Mouse (Mus musculus): ENCODE results near the gene Mafk. TPM values are rescaled to one million over a fixed set of nuclear protein-coding genes. Genes with fewer than 3 reads are reported as not detected.

Gene Mafk
- polyA plus RNA-seq, 1 experiment, result 15.6 TPM

DNA sequence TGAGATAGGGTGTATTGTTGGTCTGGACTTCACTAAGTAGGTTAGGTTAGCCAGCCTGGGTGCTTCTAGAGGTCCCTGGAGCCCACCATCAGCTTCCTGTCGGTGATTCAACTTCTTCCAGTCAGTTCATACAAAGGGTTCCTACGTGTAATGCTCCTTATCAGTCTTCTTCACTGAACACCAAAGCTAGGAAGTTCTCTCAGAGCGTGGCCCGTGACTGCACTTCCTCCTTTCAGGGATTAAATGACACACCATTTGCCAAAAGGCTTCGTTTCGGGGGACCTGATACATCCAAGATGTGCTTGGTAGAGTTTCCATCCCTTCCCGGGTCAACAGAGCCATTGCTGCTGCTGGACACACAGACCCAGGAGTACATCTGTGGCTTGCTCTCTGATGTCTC is 40.8 kb downstream of the Mafk start:
- H3K27me3 ChIP-seq (ENCODE audit: control insufficient read depth, insufficient read depth, low read length, poor library complexity, severe bottlenecking), result no peaks in the 10 kb centered on the region
- H3K9ac ChIP-seq (ENCODE audit: low read depth, poor library complexity, severe bottlenecking), result no peak overlapping the region
- TF ChIP-seq POLR2A (IDR thresholded peaks at IDR 0.05; ENCODE audit: insufficient read depth, low read length), result no peak
- no peak for TF ChIP-seq EP300 (IDR thresholded peaks at IDR 0.05; ENCODE audit: insufficient read depth, low read depth, low read length)
- no peak for TF ChIP-seq CTCF (IDR thresholded peaks at IDR 0.05; ENCODE audit: low read depth, low read length)
- no peak overlapping the region for H3K27ac ChIP-seq (ENCODE audit: insufficient read depth, low read length)
- H3K4me1 ChIP-seq (ENCODE audit: control insufficient read depth, insufficient read depth, low read length), result no peaks in the 10 kb centered on the region
- H3K4me3 ChIP-seq (ENCODE audit: low read depth, low read length), result no peak overlapping the region
- H3K36me3 ChIP-seq (ENCODE audit: control insufficient read depth, insufficient read depth, low read length, poor library complexity, severe bottlenecking), result no peaks in the 10 kb centered on the region
- H3K9me3 ChIP-seq (replicated peaks; ENCODE audit: control insufficient read depth, insufficient read depth, low read length, poor library complexity, severe bottlenecking), result no peaks in the 10 kb centered on the region

DNA sequence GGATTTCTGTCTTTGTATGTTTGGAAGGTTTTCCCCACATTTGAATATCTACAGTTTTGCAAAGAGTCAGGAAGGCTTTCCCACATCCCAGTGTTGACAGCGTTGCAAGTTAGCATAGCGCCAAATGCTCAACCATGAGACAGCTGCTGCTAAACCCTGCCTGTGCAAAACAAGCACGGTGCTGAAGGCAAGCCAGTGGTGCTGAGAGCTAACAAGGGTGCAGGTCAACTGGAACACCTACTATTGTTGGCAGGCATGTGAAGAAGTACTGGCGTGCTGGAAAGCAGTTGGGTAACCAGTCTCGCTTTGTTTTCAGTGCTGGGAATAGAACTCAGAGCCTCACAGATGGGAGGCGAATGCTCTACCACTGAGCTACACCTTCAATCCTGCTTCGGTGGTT is 44.4 kb downstream of the Mafk start:
- Histone ChIP-seq H3K27ac (ENCODE audit: insufficient read depth, low read length) (no peak overlapping the region), H3K4me3 (ENCODE audit: low read depth, low read length) (no peak overlapping the region), H3K4me1 (ENCODE audit: control insufficient read depth, insufficient read depth, low read length) (no peaks in the 10 kb centered on the region), H3K27me3 (ENCODE audit: control insufficient read depth, insufficient read depth, low read length, poor library complexity, severe bottlenecking) (no peaks in the 10 kb centered on the region), H3K36me3 (ENCODE audit: control insufficient read depth, insufficient read depth, low read length, poor library complexity, severe bottlenecking) (no peaks in the 10 kb centered on the region), H3K9ac (ENCODE audit: low read depth, poor library complexity, severe bottlenecking) (no peak overlapping the region), H3K9me3 (replicated peaks; ENCODE audit: control insufficient read depth, insufficient read depth, low read length, poor library complexity, severe bottlenecking) (no peaks in the 10 kb centered on the region)
- TF ChIP-seq EP300 (IDR thresholded peaks at IDR 0.05; ENCODE audit: insufficient read depth, low read depth, low read length) (no peak), POLR2A (IDR thresholded peaks at IDR 0.05; ENCODE audit: insufficient read depth, low read length) (no peak), CTCF (IDR thresholded peaks at IDR 0.05; ENCODE audit: low read depth, low read length) (no peak)

DNA sequence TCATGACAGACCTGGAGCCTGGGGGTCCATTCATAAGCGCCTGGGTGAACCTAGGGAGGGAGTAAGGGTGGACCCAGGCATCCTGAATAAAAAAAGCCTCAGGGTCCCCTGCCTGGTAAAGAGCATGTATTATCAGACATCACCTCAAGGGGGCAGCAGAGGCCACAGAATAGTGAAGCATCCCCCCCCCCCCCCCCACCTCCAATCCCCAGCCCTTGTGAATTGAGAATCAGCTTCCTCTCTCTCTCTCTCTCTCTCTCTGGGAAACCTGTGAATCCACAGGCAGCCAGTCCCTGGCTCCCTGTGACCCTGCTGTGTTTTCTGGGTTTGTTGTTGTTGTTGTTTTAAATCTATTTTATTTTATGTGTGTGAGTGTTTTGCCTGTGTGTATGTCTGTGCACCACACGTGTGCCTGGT is 47.2 kb downstream of the Mafk start:
- Histone ChIP-seq H3K36me3 (ENCODE audit: control insufficient read depth, insufficient read depth, low read length, poor library complexity, severe bottlenecking) (no peaks in the 10 kb centered on the region), H3K4me3 (ENCODE audit: low read depth, low read length) (no peak overlapping the region), H3K27me3 (ENCODE audit: control insufficient read depth, insufficient read depth, low read length, poor library complexity, severe bottlenecking) (no peaks in the 10 kb centered on the region), H3K9me3 (replicated peaks; ENCODE audit: control insufficient read depth, insufficient read depth, low read length, poor library complexity, severe bottlenecking) (no peaks in the 10 kb centered on the region), H3K9ac (ENCODE audit: low read depth, poor library complexity, severe bottlenecking) (no peak overlapping the region), H3K4me1 (ENCODE audit: control insufficient read depth, insufficient read depth, low read length) (no peaks in the 10 kb centered on the region), H3K27ac (ENCODE audit: insufficient read depth, low read length) (no peak overlapping the region)
- TF ChIP-seq EP300 (IDR thresholded peaks at IDR 0.05; ENCODE audit: insufficient read depth, low read depth, low read length) (no peak), POLR2A (IDR thresholded peaks at IDR 0.05; ENCODE audit: insufficient read depth, low read length) (no peak), CTCF (IDR thresholded peaks at IDR 0.05; ENCODE audit: low read depth, low read length) (no peak)

DNA sequence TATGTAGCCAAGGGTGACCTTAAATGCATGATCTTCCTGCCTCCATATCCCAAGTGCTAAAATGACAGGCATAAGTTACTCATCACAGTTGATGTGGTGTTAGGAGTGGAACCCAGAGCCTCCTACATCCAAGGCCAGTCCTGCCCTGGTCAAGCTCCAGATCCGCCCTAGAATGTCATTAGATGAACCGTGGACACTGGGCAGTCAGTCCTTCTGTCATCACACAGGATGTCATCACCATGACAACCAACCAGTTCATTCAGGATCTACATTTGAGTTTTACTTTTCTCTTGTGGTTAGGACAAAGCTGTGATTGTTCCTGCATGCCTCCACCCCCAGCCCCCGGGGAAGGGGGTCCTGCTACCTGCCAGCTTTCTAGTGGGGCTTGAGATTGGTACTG is 47.8 kb downstream of the Mafk start:
- Histone ChIP-seq H3K9ac (ENCODE audit: low read depth, poor library complexity, severe bottlenecking) (no peak overlapping the region), H3K4me3 (ENCODE audit: low read depth, low read length) (no peak overlapping the region), H3K36me3 (ENCODE audit: control insufficient read depth, insufficient read depth, low read length, poor library complexity, severe bottlenecking) (no peaks in the 10 kb centered on the region), H3K4me1 (ENCODE audit: control insufficient read depth, insufficient read depth, low read length) (no peaks in the 10 kb centered on the region), H3K27ac (ENCODE audit: insufficient read depth, low read length) (no peak overlapping the region), H3K9me3 (replicated peaks; ENCODE audit: control insufficient read depth, insufficient read depth, low read length, poor library complexity, severe bottlenecking) (no peaks in the 10 kb centered on the region), H3K27me3 (ENCODE audit: control insufficient read depth, insufficient read depth, low read length, poor library complexity, severe bottlenecking) (no peaks in the 10 kb centered on the region)
- TF ChIP-seq CTCF (IDR thresholded peaks at IDR 0.05; ENCODE audit: low read depth, low read length), result no peak
- no peak for TF ChIP-seq POLR2A (IDR thresholded peaks at IDR 0.05; ENCODE audit: insufficient read depth, low read length)

DNA sequence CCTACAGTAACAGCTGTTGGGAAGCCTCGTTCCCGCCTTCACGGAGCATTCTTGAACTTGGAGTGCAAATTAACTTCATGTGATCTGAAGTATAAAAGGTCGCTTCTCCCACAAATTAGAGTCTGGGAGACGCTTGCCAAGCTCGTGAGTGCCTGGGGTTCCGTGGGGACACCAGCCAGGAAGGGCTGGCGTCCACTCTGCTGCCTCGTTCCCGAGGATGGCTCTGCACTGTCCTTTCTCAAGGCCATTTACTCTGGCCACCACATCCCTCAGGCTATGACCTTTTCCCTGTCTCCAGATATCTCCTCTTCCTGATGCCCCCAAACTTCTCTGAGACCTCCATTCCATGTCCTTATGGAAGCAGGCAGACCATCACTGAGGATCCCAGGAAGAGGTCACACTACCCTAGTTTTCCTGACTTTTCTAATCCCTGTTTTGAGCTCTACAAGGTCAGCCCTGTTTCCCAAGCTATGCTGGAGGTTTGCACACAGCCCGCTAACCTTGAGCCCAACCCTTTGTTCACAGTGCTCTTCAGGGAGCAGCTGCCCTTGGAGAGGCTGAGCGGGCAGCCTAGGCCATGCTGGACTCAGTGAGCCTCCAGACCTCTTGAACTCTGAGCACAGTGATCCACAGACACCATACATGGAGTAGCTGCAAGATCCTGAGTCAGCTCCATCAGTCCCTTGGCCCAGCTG is 58.5 kb downstream of the Mafk start:
- H3K36me3 ChIP-seq (ENCODE audit: control insufficient read depth, insufficient read depth, low read length, poor library complexity, severe bottlenecking), result no peaks in the 10 kb centered on the region

More for the DNA sequence above, 58.5 kb downstream of the Mafk start:
- Histone ChIP-seq H3K4me3 (ENCODE audit: low read depth, low read length) (no peak overlapping the region), H3K9ac (ENCODE audit: low read depth, poor library complexity, severe bottlenecking) (no peak overlapping the region), H3K9me3 (replicated peaks; ENCODE audit: control insufficient read depth, insufficient read depth, low read length, poor library complexity, severe bottlenecking) (no peaks in the 10 kb centered on the region), H3K27me3 (ENCODE audit: control insufficient read depth, insufficient read depth, low read length, poor library complexity, severe bottlenecking) (no peaks in the 10 kb centered on the region), H3K27ac (ENCODE audit: insufficient read depth, low read length) (no peak overlapping the region), H3K4me1 (ENCODE audit: control insufficient read depth, insufficient read depth, low read length) (no peaks in the 10 kb centered on the region)
- no peak for TF ChIP-seq POLR2A (IDR thresholded peaks at IDR 0.05; ENCODE audit: insufficient read depth, low read length)
- no peak for TF ChIP-seq CTCF (IDR thresholded peaks at IDR 0.05; ENCODE audit: low read depth, low read length)
- no peak for TF ChIP-seq EP300 (IDR thresholded peaks at IDR 0.05; ENCODE audit: insufficient read depth, low read depth, low read length)

Other genes starting within 250 kb of the Mafk start
- not detected in 2 replicates for gene Uncx, start 248.0 kb upstream of the Mafk start, polyA plus RNA-seq (2011; ENCODE audit: insufficient read depth, insufficient read length, low read depth, missing spikeins)
- 1.8 TPM in 2 replicates for gene Micall2, start 55.2 kb upstream of the Mafk start, polyA plus RNA-seq (2011; ENCODE audit: insufficient read depth, insufficient read length, low read depth, missing spikeins)
- 54.6 and 59.1 TPM in 2 replicates for gene Ints1, start 15.8 kb upstream of the Mafk start, polyA plus RNA-seq (2011; ENCODE audit: insufficient read depth, insufficient read length, low read depth, missing spikeins)
- 10.5 and 13.1 TPM in 2 replicates for gene Tmem184a, start 28.4 kb downstream of the Mafk start, polyA plus RNA-seq (2011; ENCODE audit: insufficient read depth, insufficient read length, low read depth, missing spikeins)
- gene Gm26938, start 34.9 kb downstream of the Mafk start, polyA plus RNA-seq (2011; ENCODE audit: insufficient read depth, insufficient read length, low read depth, missing spikeins), result not detected in 2 replicates
- 29.0 and 30.3 TPM in 2 replicates for gene Psmg3, start 35.4 kb downstream of the Mafk start, polyA plus RNA-seq (2011; ENCODE audit: insufficient read depth, insufficient read length, low read depth, missing spikeins)
- 0.15 and 0.29 TPM in 2 replicates for gene Elfn1, start 116.4 kb downstream of the Mafk start, polyA plus RNA-seq (2011; ENCODE audit: insufficient read depth, insufficient read length, low read depth, missing spikeins)